Mouse (Mus musculus) forebrain, embryonic 11.5 days (tissue): ENCODE data around the gene Snx33. TPM values are rescaled to one million over a fixed set of nuclear protein-coding genes. Genes with fewer than 3 reads are reported as not detected.

Experiments used
- ATAC-seq: fragments of 200-750 bp; cut with Nextera tagmentation; replicated peaks from 2 replicates; pipeline ENCODE4 v1.8.0; 2017; ENCODE audit warnings: moderate TSS enrichment; ENCODE audit not compliant: low FRiP score
- DNase-seq: peaks from one replicate; pipeline ENCODE4 v3.0.0-alpha.2; 2017; ENCODE audit warnings: low spot score
- H3K27ac ChIP-seq: fragments of 300-500 bp; sonication (generic); 2 replicates; pipeline ENCODE4 v1.5.1; 2014; ENCODE audit warnings: low read depth, low read length
- H3K27me3 ChIP-seq: fragments of 300-500 bp; sonication (generic); 2 replicates; pipeline ENCODE4 v1.6.1; 2014; ENCODE audit warnings: mild to moderate bottlenecking, low read length, mixed read lengths; ENCODE audit not compliant: control insufficient read depth, insufficient read depth
- H3K36me3 ChIP-seq: fragments of 300-500 bp; sonication (generic); 2 replicates; pipeline ENCODE4 v1.6.1; 2014; ENCODE audit warnings: mild to moderate bottlenecking, low read length, moderate library complexity, mixed read lengths; ENCODE audit not compliant: control insufficient read depth, insufficient read depth
- H3K4me1 ChIP-seq: fragments of 300-500 bp; sonication (generic); replicated peaks from 2 replicates; pipeline ENCODE4 v1.6.1; 2014; ENCODE audit warnings: low read length, mixed read lengths; ENCODE audit not compliant: control insufficient read depth, insufficient read depth
- H3K4me2 ChIP-seq: fragments of 300-500 bp; sonication (generic); 2 replicates; pipeline ENCODE4 v1.6.1; 2014; ENCODE audit warnings: low read depth, mild to moderate bottlenecking, low read length, moderate library complexity, mixed read lengths; ENCODE audit not compliant: severe bottlenecking
- H3K4me3 ChIP-seq: fragments of 300-500 bp; sonication (generic); 2 replicates; pipeline ENCODE4 v1.5.1; 2014; ENCODE audit warnings: low read depth, low read length
- H3K9ac ChIP-seq: fragments of 300-500 bp; sonication (generic); 2 replicates; pipeline ENCODE4 v1.6.1; 2014; ENCODE audit warnings: low read length
- H3K9me3 ChIP-seq: fragments of 300-500 bp; sonication (generic); 2 replicates; pipeline ENCODE4 v1.6.1; 2016; ENCODE audit warnings: low read length, mixed read lengths; ENCODE audit not compliant: control insufficient read depth
- WGBS: fragments of 180-500 bp; shearing (Covaris S2); extraction: QIAGEN DNeasy Blood & Tissue Kit; methylation state at CpG from one replicate; pipeline ENCODE4 v1.1.7; 2014; 5-methylcytosine and 5-hydroxymethylcytosine counted together
- polyA plus RNA-seq: library from polyadenylated mRNA; unstranded; fragments of >200 nt; fragmentation: Nextera tagmentation; extraction: Ambion mirVana; gene quantifications from 2 replicates; pipeline ENCODE4 v1.2.1, GENCODE M21; 2014

Gene Snx33
- polyA plus RNA-seq, 1 experiment from 2014 or later = 5.8 TPM

DNA sequence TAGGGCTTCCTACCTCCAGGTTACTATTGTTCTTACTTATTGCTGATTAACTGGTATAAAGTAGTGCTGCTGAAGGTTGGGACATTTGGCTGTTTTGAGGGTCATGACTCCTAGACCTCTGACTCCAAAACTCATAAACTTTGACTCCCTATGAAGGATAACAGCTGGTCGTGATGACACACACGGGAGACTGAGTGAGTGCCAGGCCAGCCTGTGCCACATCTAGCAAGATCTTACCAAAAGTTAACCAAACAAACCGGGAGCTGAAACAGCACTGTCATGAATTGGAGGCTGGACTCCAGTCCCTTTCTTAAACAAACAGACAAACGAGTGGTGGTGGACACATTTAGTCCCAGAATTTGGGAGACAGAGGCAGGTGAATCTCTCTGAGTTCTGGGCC, 1.3 kb upstream of the Snx33 start:
- peaks cover 10% of the 10 kb centered on the region; the same call in 1 of the 2 replicates for H3K4me1 ChIP-seq
- no peak overlapping the region for H3K4me2 ChIP-seq
- H3K27me3 ChIP-seq = no peaks in the 10 kb centered on the region; the same call in 1 of the 2 replicates
- DNase-seq (no peak), ATAC-seq (no peak)
- no peak overlapping the region for H3K9ac ChIP-seq
- WGBS = 75% methylated on average over 4 of the region's 4 CpGs
- H3K4me3 ChIP-seq = no peak overlapping the region
- H3K9me3 ChIP-seq = no peaks in the 10 kb centered on the region
- no peaks in the 10 kb centered on the region for H3K36me3 ChIP-seq
- no peak overlapping the region for H3K27ac ChIP-seq

DNA sequence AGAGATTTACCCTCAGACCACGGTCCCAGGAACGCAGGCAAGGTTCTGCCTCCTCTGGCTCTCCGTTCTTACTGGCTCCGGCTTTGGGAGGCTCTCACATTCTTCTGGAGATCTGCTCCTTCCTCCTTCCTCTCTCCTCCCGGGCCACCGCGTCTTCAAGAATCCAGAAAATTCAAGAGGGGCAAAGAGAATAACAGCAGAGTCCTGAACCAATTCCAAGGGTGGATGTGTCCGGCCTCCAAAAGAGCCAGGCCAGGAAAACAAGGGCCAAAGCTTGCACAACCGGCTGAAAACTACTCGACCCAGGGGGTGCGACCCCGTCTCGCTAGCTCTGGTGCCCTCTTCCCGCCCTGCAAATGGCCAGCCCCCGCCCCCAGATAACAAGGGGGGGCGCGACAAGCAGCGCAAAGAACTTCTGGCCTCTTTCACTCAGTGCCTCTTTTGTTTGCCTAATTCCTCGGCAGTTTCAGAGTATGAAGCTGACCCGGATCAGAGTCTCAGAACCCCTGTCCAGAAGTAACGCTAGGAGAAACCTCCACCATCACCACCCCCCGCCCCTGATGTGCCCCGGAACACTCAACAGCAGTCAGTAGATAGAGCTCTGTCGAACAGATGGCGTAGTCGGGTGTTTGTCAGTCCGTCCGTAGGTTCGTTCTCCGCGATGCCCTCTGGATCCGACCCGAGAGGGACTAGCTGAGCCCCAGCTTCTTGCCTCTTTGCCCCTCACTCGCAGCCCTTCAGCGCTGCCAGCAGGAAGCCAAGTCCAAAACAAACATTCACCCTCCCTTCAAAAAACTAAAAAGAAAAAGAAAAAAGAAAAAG, 769 bp downstream of the Snx33 start:
- Histone ChIP-seq H3K36me3 (no peaks in the 10 kb centered on the region), H3K4me1 (peaks cover 14% of the 10 kb centered on the region; the same call in 1 of the 2 replicates), H3K4me3 (peak overlapping the region; percentile 49), H3K4me2 (peak overlapping the region; percentile 89), H3K9me3 (no peaks in the 10 kb centered on the region), H3K27ac (peak overlapping the region; percentile 58), H3K27me3 (no peaks in the 10 kb centered on the region; the same call in 1 of the 2 replicates), H3K9ac (peak overlapping the region; percentile 67)
- DNase-seq (peak; percentile 70), ATAC-seq (peak; percentile 51)
- WGBS = under 1% methylated on average over 35 of the region's 35 CpGs

GRCm38 (mm10) chr9:56926387-56926786, 1.8 kb downstream of the Snx33 start:
- DNase-seq (no peak), ATAC-seq (no peak)
- WGBS = 81% methylated on average over 10 of the region's 10 CpGs
- H3K4me2 ChIP-seq = peak overlapping the region; percentile 89
- peak overlapping the region; percentile 49; the same call in 1 of the 2 replicates for H3K4me3 ChIP-seq
- H3K27ac ChIP-seq = no peak overlapping the region
- H3K36me3 ChIP-seq = peaks cover 5% of the 10 kb centered on the region; the same call in 1 of the 2 replicates
- H3K9ac ChIP-seq = no peak overlapping the region
- peaks cover 14% of the 10 kb centered on the region; the same call in 1 of the 2 replicates for H3K4me1 ChIP-seq
- H3K27me3 ChIP-seq = no peaks in the 10 kb centered on the region; the same call in 1 of the 2 replicates
- H3K9me3 ChIP-seq = 0 out of 2 replicates have a peak, but pooled peaks cover 3% of the 10 kb centered on the region

DNA sequence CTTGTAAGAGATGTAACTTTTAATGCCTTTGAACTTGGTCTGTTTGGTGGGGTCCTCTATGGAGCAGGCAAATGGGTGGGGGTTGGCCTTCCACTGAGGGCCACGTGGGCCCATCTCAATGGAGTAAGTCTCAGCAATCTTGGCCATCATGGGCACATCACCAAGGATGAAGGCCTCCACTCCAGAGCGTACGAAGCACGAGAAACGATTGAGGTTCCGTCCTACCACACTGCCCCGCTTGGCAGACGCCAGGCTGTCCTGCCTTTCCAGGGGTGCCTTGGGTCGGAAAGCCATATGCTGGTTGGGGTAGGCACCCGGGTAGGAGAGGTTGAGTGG, 2.2 kb downstream of the Snx33 start:
- Histone ChIP-seq H3K27me3 (no peaks in the 10 kb centered on the region; the same call in 1 of the 2 replicates), H3K4me1 (peaks cover 14% of the 10 kb centered on the region; the same call in 1 of the 2 replicates), H3K9me3 (0 out of 2 replicates have a peak, but pooled peaks cover 3% of the 10 kb centered on the region), H3K36me3 (peaks cover 5% of the 10 kb centered on the region; the same call in 1 of the 2 replicates), H3K27ac (no peak overlapping the region), H3K4me2 (no peak overlapping the region), H3K9ac (no peak overlapping the region), H3K4me3 (no peak overlapping the region)
- no peak for DNase-seq
- no peak for ATAC-seq
- 95% methylated on average over 10 of the region's 10 CpGs for WGBS

DNA sequence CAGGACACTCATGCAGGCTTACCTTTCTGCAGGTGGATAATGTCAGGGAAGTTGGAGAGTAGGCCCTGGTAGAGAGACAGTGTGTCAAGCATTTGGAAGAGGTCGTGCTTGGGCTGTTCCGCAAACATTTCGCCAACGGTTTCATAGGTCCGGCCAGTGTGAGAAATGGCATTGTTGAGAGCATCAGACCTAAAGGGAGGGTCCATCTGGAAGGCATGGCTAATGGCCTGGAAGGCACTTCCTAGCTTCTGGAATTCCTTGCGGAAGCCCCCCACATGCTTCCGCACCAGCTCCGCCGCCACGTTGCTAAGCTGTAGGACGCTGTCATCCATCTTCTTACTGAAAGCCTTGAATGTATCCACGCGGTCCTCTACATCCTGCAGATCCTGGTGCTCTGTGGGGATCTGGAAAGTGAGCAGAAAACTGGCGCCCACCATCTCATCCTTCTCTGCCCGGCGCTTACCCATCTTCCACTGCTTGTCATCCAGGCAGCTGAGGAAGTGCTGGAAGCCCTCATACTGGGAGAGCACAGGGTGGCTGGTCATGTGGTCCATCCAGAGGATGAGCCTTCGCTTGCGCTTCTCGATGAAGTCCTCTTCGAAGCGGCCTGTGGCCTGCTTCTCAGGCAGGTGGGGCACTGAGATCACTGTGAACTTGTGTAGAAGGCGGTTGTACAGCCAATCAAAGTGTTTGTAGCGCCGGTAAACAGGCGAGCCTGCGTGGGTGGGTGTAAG, 2.7 kb downstream of the Snx33 start:
- peak overlapping the region; percentile 31; the same call in 1 of the 2 replicates for H3K4me2 ChIP-seq
- H3K36me3 ChIP-seq = peaks cover 5% of the 10 kb centered on the region; the same call in 1 of the 2 replicates
- ATAC-seq (no peak), DNase-seq (no peak)
- 0 out of 2 replicates have a peak, but pooled peaks cover 3% of the 10 kb centered on the region for H3K9me3 ChIP-seq
- H3K4me1 ChIP-seq = peaks cover 14% of the 10 kb centered on the region; the same call in 1 of the 2 replicates
- no peak overlapping the region for H3K9ac ChIP-seq
- H3K4me3 ChIP-seq = no peak overlapping the region
- H3K27ac ChIP-seq = no peak overlapping the region
- WGBS = 91% methylated on average over 26 of the region's 26 CpGs
- H3K27me3 ChIP-seq = no peaks in the 10 kb centered on the region; the same call in 1 of the 2 replicates

- DNase-seq (peak; percentile 53), ATAC-seq (no peak)
- Histone ChIP-seq H3K4me3 (no peak overlapping the region), H3K9ac (0 out of 2 replicates have a peak overlapping the region, but pooled peaks have one; percentile 12), H3K27me3 (no peaks in the 10 kb centered on the region; the same call in 1 of the 2 replicates), H3K36me3 (peaks cover 5% of the 10 kb centered on the region; the same call in 1 of the 2 replicates), H3K27ac (no peak overlapping the region), H3K9me3 (0 out of 2 replicates have a peak, but pooled peaks cover 3% of the 10 kb centered on the region), H3K4me1 (peaks cover 14% of the 10 kb centered on the region; the same call in 1 of the 2 replicates), H3K4me2 (peak overlapping the region; percentile 31; the same call in 1 of the 2 replicates)
- 52% methylated on average over 7 of the region's 7 CpGs for WGBS
Measured at GRCm38 (mm10) chr9:56924651-56925027, 3.5 kb downstream of the Snx33 start.

- H3K27me3 ChIP-seq = no peaks in the 10 kb centered on the region; the same call in 1 of the 2 replicates
- H3K4me1 ChIP-seq = peaks cover 14% of the 10 kb centered on the region; the same call in 1 of the 2 replicates
- peaks cover 5% of the 10 kb centered on the region; the same call in 1 of the 2 replicates for H3K36me3 ChIP-seq
- ATAC-seq (no peak), DNase-seq (no peak)
- H3K4me3 ChIP-seq = no peak overlapping the region
- H3K9me3 ChIP-seq = 0 out of 2 replicates have a peak, but pooled peaks cover 3% of the 10 kb centered on the region
- peak overlapping the region; percentile 31; the same call in 1 of the 2 replicates for H3K4me2 ChIP-seq
- 0 out of 2 replicates have a peak overlapping the region, but pooled peaks have one; percentile 12 for H3K9ac ChIP-seq
- 77% methylated on average over 8 of the region's 8 CpGs for whole genome bisulfite sequencing
- no peak overlapping the region for H3K27ac ChIP-seq
Measured at GRCm38 (mm10) chr9:56923841-56924650, 4.1 kb downstream of the Snx33 start.
